Mouse (Mus musculus) kidney, adult 2 months (tissue): ENCODE measurements at regions not wholly inside any gene's neighbourhood (a gene's known extent, or its start where the extent isn't known, plus 50 kb on each side); places are given as distances from the start of the nearest gene placed in this dataset.

ENCODE experiments used
- CTCF ChIP-seq: fragments of 200-500 bp; conservative IDR thresholded peaks from 2 replicates; pipeline ENCODE4 v1.5.1; 2011; ENCODE audit warnings: low read depth, mild to moderate bottlenecking, control low read depth, low read length, moderate library complexity, mixed read lengths; ENCODE audit not compliant: insufficient read depth, insufficient read length
- POLR2A ChIP-seq: fragments of 200-500 bp; IDR thresholded peaks from one replicate; pipeline ENCODE4 v1.6.1; 2011; ENCODE audit warnings: low read depth, low read length, control low read depth

GRCm38 (mm10) chr8:26906257-26906656 is 70.9 kb upstream of the Zfp703 start:
- TF ChIP-seq CTCF (no peak), POLR2A (no peak)
